Mouse (Mus musculus) G1E (cell line): ENCODE data around the gene Gm49394. TPM values are rescaled to one million over a fixed set of nuclear protein-coding genes. Genes with fewer than 3 reads are reported as not detected.

Source experiments
- ATAC-seq: 2 replicates; pipeline ENCODE4 v1.8.0; 2016; ENCODE audit warnings: mild to moderate bottlenecking; ENCODE audit not compliant: insufficient number of reproducible peaks, poor library complexity, low FRiP score, severe bottlenecking; ENCODE audit errors: extremely low read depth
- DNase-seq: peaks from one replicate; pipeline ENCODE4 v3.0.0; 2012; ENCODE audit warnings: low spot score
- H3K27me3 ChIP-seq: 2 replicates; pipeline ENCODE4 v1.6.1; 2012; ENCODE audit warnings: mild to moderate bottlenecking, low read length, inconsistent platforms; ENCODE audit not compliant: insufficient read depth
- H3K36me3 ChIP-seq: replicated peaks from 2 replicates; pipeline ENCODE3; 2012; ENCODE audit warnings: mild to moderate bottlenecking, inconsistent platforms
- H3K4me1 ChIP-seq: 2 replicates; pipeline ENCODE4 v1.6.1; 2012; ENCODE audit warnings: low read depth, low read length, inconsistent platforms, mixed read lengths; ENCODE audit not compliant: insufficient read depth
- H3K4me3 ChIP-seq: 2 replicates; pipeline ENCODE4 v1.5.1; 2012; ENCODE audit warnings: low read depth, mild to moderate bottlenecking, inconsistent platforms, low read length, moderate library complexity, mixed read lengths
- H3K9me3 ChIP-seq: replicated peaks from 2 replicates; pipeline ENCODE4 v1.6.1; 2012; ENCODE audit warnings: inconsistent platforms
- CTCF ChIP-seq: IDR thresholded peaks from 2 replicates; pipeline ENCODE4 v1.5.1; 2012; ENCODE audit warnings: low read depth, low read length, inconsistent platforms, mixed read lengths
- GATA1 ChIP-seq: IDR thresholded peaks from 2 replicates; pipeline ENCODE4 v1.6.1; 2012; ENCODE audit warnings: borderline replicate concordance, low read length, inconsistent platforms, mixed read lengths
- GATA2 ChIP-seq: IDR thresholded peaks from 2 replicates; pipeline ENCODE4 v1.6.1; 2012; ENCODE audit warnings: low read depth, low read length, inconsistent platforms, borderline replicate concordance
- POLR2AphosphoS5 ChIP-seq: IDR thresholded peaks from 2 replicates; pipeline ENCODE4 v1.6.1; 2012; ENCODE audit warnings: low read depth, low read length, inconsistent platforms; ENCODE audit not compliant: insufficient replicate concordance
- TAL1 ChIP-seq: conservative IDR thresholded peaks from 2 replicates; pipeline ENCODE4 v1.6.1; 2012; ENCODE audit warnings: low read depth, low read length, inconsistent platforms, mixed read lengths
- polyA plus RNA-seq: library from polyadenylated mRNA; stranded (reverse); fragments of >175 nt; gene quantifications from 2 replicates; pipeline ENCODE4 v1.2.3, GENCODE M21; 2012
- total RNA-seq, 2 experiments: library from RNA; stranded (forward) in 1 of 2; stranded (reverse) in 1 of 2; fragments of 200-1000 nt in 1 of 2; fragments of >200 nt in 1 of 2; fragmentation: Nextera tagmentation in 1 of 2; gene quantifications; 2 replicates each; pipeline ENCODE4 v1.2.3; 2014 to 2017

Gene Gm49394
- total and polyA plus RNA-seq, 3 experiments = under 0.01 TPM; not detected in 2

GRCm38 (mm10) chr7:142660651-142660945 lies 9.1 kb downstream of the Gm49394 start:
- no peak for DNase-seq
- Histone ChIP-seq H3K9me3 (peaks cover 46% of the 10 kb centered on the region), H3K27me3 (peaks cover 9% of the 10 kb centered on the region; the same call in 1 of the 2 replicates), H3K4me3 (0 out of 2 replicates have a peak overlapping the region, but pooled peaks have one; percentile 23), H3K4me1 (no peaks in the 10 kb centered on the region; the same call in 1 of the 2 replicates), H3K36me3 (no peaks in the 10 kb centered on the region)
- no peak for TF ChIP-seq CTCF
- TF ChIP-seq TAL1 = no peak
- no peak for TF ChIP-seq GATA1
- TF ChIP-seq GATA2 = no peak
- no peak for TF ChIP-seq POLR2AphosphoS5
- no peak for ATAC-seq

GRCm38 (mm10) chr7:142659767-142660650 lies 9.7 kb downstream of the Gm49394 start:
- Histone ChIP-seq H3K9me3 (peaks cover 46% of the 10 kb centered on the region), H3K27me3 (peaks cover 9% of the 10 kb centered on the region; the same call in 1 of the 2 replicates), H3K36me3 (no peaks in the 10 kb centered on the region), H3K4me1 (no peaks in the 10 kb centered on the region; the same call in 1 of the 2 replicates), H3K4me3 (no peak overlapping the region; the same call in 1 of the 2 replicates)
- DNase-seq (no peak), ATAC-seq (no peak)
- TF ChIP-seq CTCF (no peak), GATA2 (no peak), GATA1 (no peak), POLR2AphosphoS5 (no peak), TAL1 (no peak)

- DNase-seq = no peak
- no peak overlapping the region; the same call in 1 of the 2 replicates for H3K4me3 ChIP-seq
These were observed 10.5 kb downstream of the Gm49394 start for GRCm38 (mm10) chr7:142659181-142659681.

GRCm38 (mm10) chr7:142658681-142659180 lies 11.0 kb downstream of the Gm49394 start:
- Histone ChIP-seq H3K36me3 (no peaks in the 10 kb centered on the region), H3K4me1 (no peaks in the 10 kb centered on the region; the same call in 1 of the 2 replicates), H3K27me3 (peaks cover 9% of the 10 kb centered on the region; the same call in 1 of the 2 replicates), H3K9me3 (peaks cover 43% of the 10 kb centered on the region), H3K4me3 (no peak overlapping the region; the same call in 1 of the 2 replicates)
- TF ChIP-seq TAL1 = no peak
- no peak for TF ChIP-seq GATA2
- no peak for TF ChIP-seq CTCF
- no peak for TF ChIP-seq POLR2AphosphoS5
- TF ChIP-seq GATA1 = no peak
- DNase-seq = no peak
- no peak for ATAC-seq

More at GRCm38 (mm10) chr7:142659181-142659681, 10.5 kb downstream of the Gm49394 start:
- Histone ChIP-seq H3K36me3 (no peaks in the 10 kb centered on the region), H3K9me3 (peaks cover 46% of the 10 kb centered on the region), H3K4me1 (no peaks in the 10 kb centered on the region; the same call in 1 of the 2 replicates), H3K27me3 (peaks cover 9% of the 10 kb centered on the region; the same call in 1 of the 2 replicates)
- no peak for ATAC-seq
- TF ChIP-seq POLR2AphosphoS5 (no peak), GATA1 (no peak), CTCF (no peak), TAL1 (no peak), GATA2 (no peak)

GRCm38 (mm10) chr7:142657821-142658614 lies 11.7 kb downstream of the Gm49394 start:
- Histone ChIP-seq H3K4me3 (no peak overlapping the region; the same call in 1 of the 2 replicates), H3K27me3 (peaks cover 9% of the 10 kb centered on the region; the same call in 1 of the 2 replicates), H3K9me3 (peaks cover 43% of the 10 kb centered on the region), H3K4me1 (no peaks in the 10 kb centered on the region; the same call in 1 of the 2 replicates), H3K36me3 (no peaks in the 10 kb centered on the region)
- no peak for DNase-seq
- TF ChIP-seq GATA2 (no peak), GATA1 (no peak), POLR2AphosphoS5 (no peak), TAL1 (no peak), CTCF (no peak)
- ATAC-seq = no peak
